Mouse (Mus musculus): ENCODE data around the gene Kcns3. TPM values are rescaled to one million over a fixed set of nuclear protein-coding genes. Genes with fewer than 3 reads are reported as not detected.
"Not testable (repeated sequence)": the region's sequence is repeated elsewhere in the genome, so short reads cannot be mapped to it uniquely, and the experiment has no call there.

Kcns3 gene
- polyA plus RNA-seq, 2 experiments = 0.03 TPM; not detected in 1

DNA sequence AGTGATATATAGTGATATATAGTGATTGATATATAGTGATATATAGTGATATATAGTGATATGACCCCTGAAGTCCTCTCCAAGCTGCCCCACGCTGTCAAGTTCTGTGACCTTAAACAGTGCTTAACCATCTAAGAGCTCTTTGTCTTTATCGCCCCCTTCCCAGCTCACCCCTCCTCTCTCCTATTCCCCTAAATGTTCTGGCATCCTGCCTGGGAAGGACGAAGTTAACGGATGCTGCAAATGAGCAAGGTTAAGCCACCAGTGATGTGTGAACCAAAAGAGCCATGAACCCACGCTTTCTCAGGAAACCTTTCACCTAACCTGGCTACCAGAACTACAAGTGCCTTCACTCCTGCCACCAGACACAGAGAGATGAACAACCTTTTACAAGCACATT, 64.0 kb downstream of the Kcns3 start:
- Histone ChIP-seq H3K36me3 (replicated peaks; ENCODE audit: control insufficient read depth, insufficient read depth, low read depth) (no peaks in the 10 kb centered on the region), H3K9ac (replicated peaks) (no peak overlapping the region), H3K27me3 (ENCODE audit: control insufficient read depth, insufficient read depth, low read length) (no peaks in the 10 kb centered on the region), H3K4me1 (replicated peaks; ENCODE audit: control insufficient read depth in 2 of 2, insufficient read depth in 2 of 2, low read length in 1 of 2) (no peaks in the 10 kb centered on the region), H3K4me3 (ENCODE audit: insufficient read depth in 1 of 2, low read depth in 2 of 2, low read length in 2 of 2) (no peak overlapping the region), H3K9me3 (ENCODE audit: control insufficient read depth, low read length) (no peaks in the 10 kb centered on the region), H3K4me2 (ENCODE audit: low read depth) (no peak overlapping the region), H3K27ac (no peak overlapping the region)
- WGBS (ENCODE audit: insufficient replicate concordance) = 57% methylated on average over 5 of the region's 5 CpGs
- no peak for TF ChIP-seq CTCF (IDR thresholded peaks at IDR 0.05; ENCODE audit: low read depth)
- no peak for TF ChIP-seq EP300 (IDR thresholded peaks at IDR 0.05; ENCODE audit: low read depth)
- no peak for ATAC-seq (ENCODE audit: insufficient read depth)
- no peak for DNase-seq (ENCODE audit: low read depth in 3 of 3, low spot score in 3 of 3)

DNA sequence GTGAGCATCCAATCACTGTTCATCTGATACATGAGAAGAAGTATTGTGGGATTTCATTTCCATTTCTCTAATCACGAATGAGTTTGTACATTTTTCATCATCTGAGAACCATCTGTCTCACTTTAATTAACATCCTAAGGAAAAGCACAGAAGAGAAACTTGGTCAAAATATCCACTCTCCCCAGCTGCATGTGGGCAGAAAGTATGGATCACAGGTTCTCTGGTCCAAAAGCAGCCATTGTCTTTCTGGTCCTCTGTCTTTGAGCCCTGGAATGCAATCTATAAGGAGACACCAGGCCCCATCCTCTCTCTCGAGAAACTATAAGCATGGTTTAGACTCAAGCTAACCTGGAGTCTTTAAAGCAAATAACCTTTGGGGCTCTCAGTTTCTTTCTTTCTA, 79.8 kb downstream of the Kcns3 start:
- no peak overlapping the region for H3K27ac ChIP-seq
- no peak overlapping the region for H3K9ac ChIP-seq (replicated peaks)
- H3K4me3 ChIP-seq (ENCODE audit: insufficient read depth in 1 of 2, low read depth in 2 of 2, low read length in 2 of 2) = no peak overlapping the region
- no peaks in the 10 kb centered on the region for H3K9me3 ChIP-seq (ENCODE audit: control insufficient read depth, low read length)
- 55% methylated on average over 2 of the region's 2 CpGs for WGBS (ENCODE audit: insufficient replicate concordance)
- H3K36me3 ChIP-seq (replicated peaks; ENCODE audit: control insufficient read depth, insufficient read depth, low read depth) = no peaks in the 10 kb centered on the region
- no peak overlapping the region for H3K4me2 ChIP-seq (ENCODE audit: low read depth)
- no peaks in the 10 kb centered on the region for H3K27me3 ChIP-seq (ENCODE audit: control insufficient read depth, insufficient read depth, low read length)
- H3K4me1 ChIP-seq (replicated peaks; ENCODE audit: control insufficient read depth in 2 of 2, insufficient read depth in 2 of 2, low read length in 1 of 2) = no peaks in the 10 kb centered on the region
- TF ChIP-seq EP300 (IDR thresholded peaks at IDR 0.05; ENCODE audit: low read depth) = no peak
- no peak for DNase-seq (ENCODE audit: low read depth in 3 of 3, low spot score in 3 of 3)
- no peak for ATAC-seq (ENCODE audit: insufficient read depth)

DNA sequence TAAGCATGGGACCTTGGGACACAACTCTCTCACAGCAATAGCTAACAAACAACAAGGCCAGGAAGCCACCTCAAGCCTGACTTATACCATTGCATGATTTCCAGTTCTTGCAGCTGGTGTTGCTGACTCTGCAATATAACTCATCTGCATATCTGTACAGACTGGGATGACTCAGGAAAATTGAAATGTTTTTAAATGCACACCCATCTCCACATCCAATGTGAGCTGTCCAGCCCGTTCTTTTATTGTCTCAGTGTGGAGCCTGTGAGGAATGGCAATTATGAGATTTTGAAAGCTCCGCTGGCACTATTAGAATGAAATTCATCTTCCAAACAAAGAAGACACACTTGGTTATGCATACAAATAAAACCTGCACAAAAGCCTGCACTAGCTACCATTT, 84.0 kb downstream of the Kcns3 start:
- no peak overlapping the region for H3K9ac ChIP-seq (replicated peaks)
- no peaks in the 10 kb centered on the region for H3K36me3 ChIP-seq (replicated peaks; ENCODE audit: control insufficient read depth, insufficient read depth, low read depth)
- no peaks in the 10 kb centered on the region for H3K9me3 ChIP-seq (ENCODE audit: control insufficient read depth, low read length)
- H3K4me1 ChIP-seq (replicated peaks; ENCODE audit: control insufficient read depth in 2 of 2, insufficient read depth in 2 of 2, low read length in 1 of 2) = no peaks in the 10 kb centered on the region
- WGBS (ENCODE audit: insufficient replicate concordance) = 50% methylated on average over 2 of the region's 2 CpGs
- no peak overlapping the region for H3K27ac ChIP-seq
- DNase-seq (ENCODE audit: low read depth in 3 of 3, low spot score in 3 of 3) (no peak), ATAC-seq (ENCODE audit: insufficient read depth) (no peak)
- H3K27me3 ChIP-seq (ENCODE audit: control insufficient read depth, insufficient read depth, low read length) = no peaks in the 10 kb centered on the region
- TF ChIP-seq EP300 (IDR thresholded peaks at IDR 0.05; ENCODE audit: low read depth) (no peak), CTCF (IDR thresholded peaks at IDR 0.05; ENCODE audit: low read depth) (no peak)
- H3K4me3 ChIP-seq (ENCODE audit: insufficient read depth in 1 of 2, low read depth in 2 of 2, low read length in 2 of 2) = no peak overlapping the region
- no peak overlapping the region for H3K4me2 ChIP-seq (ENCODE audit: low read depth)

- not testable (repeated sequence) for H3K27ac ChIP-seq
- 46% methylated on average over 4 of the region's 4 CpGs for WGBS (ENCODE audit: insufficient replicate concordance)
Measured at GRCm38 (mm10) chr12:11052676-11053075, 98.2 kb downstream of the Kcns3 start.

DNA sequence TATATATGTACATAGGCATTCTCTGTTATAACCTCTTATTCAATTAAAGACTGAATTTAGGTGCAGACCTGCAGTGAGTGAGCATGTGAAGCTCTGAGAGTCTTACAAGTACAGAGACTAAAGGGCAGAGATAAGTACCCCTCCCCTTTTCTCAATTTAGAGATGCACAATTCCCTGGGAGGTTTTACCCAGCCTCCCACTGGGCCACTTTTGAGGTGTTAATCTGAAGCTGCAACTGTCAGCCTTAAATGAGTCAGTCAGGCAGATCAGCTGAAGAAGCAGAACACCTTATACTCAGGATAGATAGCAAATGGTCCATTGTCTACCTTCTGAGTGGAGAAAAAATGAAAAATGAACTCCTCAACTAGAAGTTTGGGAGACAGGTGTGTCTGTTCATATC, 109.0 kb downstream of the Kcns3 start:
- Histone ChIP-seq H3K4me3 (ENCODE audit: insufficient read depth in 1 of 2, low read depth in 2 of 2, low read length in 2 of 2) (no peak overlapping the region), H3K9ac (replicated peaks) (no peak overlapping the region), H3K27ac (no peak overlapping the region), H3K27me3 (ENCODE audit: control insufficient read depth, insufficient read depth, low read length) (no peaks in the 10 kb centered on the region), H3K36me3 (replicated peaks; ENCODE audit: control insufficient read depth, insufficient read depth, low read depth) (no peaks in the 10 kb centered on the region), H3K4me1 (replicated peaks; ENCODE audit: control insufficient read depth in 2 of 2, insufficient read depth in 2 of 2, low read length in 1 of 2) (no peaks in the 10 kb centered on the region), H3K9me3 (ENCODE audit: control insufficient read depth, low read length) (no peaks in the 10 kb centered on the region), H3K4me2 (ENCODE audit: low read depth) (no peak overlapping the region)
- ATAC-seq (ENCODE audit: insufficient read depth) (no peak), DNase-seq (ENCODE audit: low read depth in 3 of 3, low spot score in 3 of 3) (no peak)
- TF ChIP-seq EP300 (IDR thresholded peaks at IDR 0.05; ENCODE audit: low read depth) (no peak), CTCF (IDR thresholded peaks at IDR 0.05; ENCODE audit: low read depth) (no peak)

More at GRCm38 (mm10) chr12:11052676-11053075, 98.2 kb downstream of the Kcns3 start:
- not testable (repeated sequence) for H3K4me2 ChIP-seq (ENCODE audit: low read depth); H3K9ac ChIP-seq (replicated peaks); H3K36me3 ChIP-seq (replicated peaks; ENCODE audit: control insufficient read depth, insufficient read depth, low read depth); H3K4me1 ChIP-seq (replicated peaks; ENCODE audit: control insufficient read depth in 2 of 2, insufficient read depth in 2 of 2, low read length in 1 of 2); H3K4me3 ChIP-seq (ENCODE audit: insufficient read depth in 1 of 2, low read depth in 2 of 2, low read length in 2 of 2); H3K9me3 ChIP-seq (ENCODE audit: control insufficient read depth, low read length); H3K27me3 ChIP-seq (ENCODE audit: control insufficient read depth, insufficient read depth, low read length); DNase-seq (ENCODE audit: low read depth in 3 of 3, low spot score in 3 of 3); ATAC-seq (ENCODE audit: insufficient read depth)

Other genes with a start within 250 kb of the Kcns3 start
- gene Msgn1, start 57.9 kb upstream of the Kcns3 start, polyA plus RNA-seq (2012; rRNA removed) = not detected in 2 replicates
- not detected in 2 replicates for gene Msgn1, start 57.9 kb upstream of the Kcns3 start, polyA plus RNA-seq (2014; fragmentation: Nextera tagmentation; extraction: Ambion mirVana)
- 3.4 and 4.4 TPM in 2 replicates for gene Gen1, start 114.7 kb upstream of the Kcns3 start, polyA plus RNA-seq (2012; rRNA removed)
- 10.9 and 11.5 TPM in 2 replicates for gene Gen1, start 114.7 kb upstream of the Kcns3 start, polyA plus RNA-seq (2014; fragmentation: Nextera tagmentation; extraction: Ambion mirVana)
- gene Smc6, start 114.8 kb upstream of the Kcns3 start, polyA plus RNA-seq (2012; rRNA removed) = 7.1 and 25.1 TPM in 2 replicates
- 63.1 and 68.3 TPM in 2 replicates for gene Smc6, start 114.8 kb upstream of the Kcns3 start, polyA plus RNA-seq (2014; fragmentation: Nextera tagmentation; extraction: Ambion mirVana)

All from liver, embryonic 14.5 days (tissue).